Mouse (Mus musculus) C2C12 (cell line): ENCODE results near the gene Depp1. TPM values are rescaled to one million over a fixed set of nuclear protein-coding genes. Genes with fewer than 3 reads are reported as not detected.

Experiments
- H3K27me3 ChIP-seq: one replicate; pipeline ENCODE4 v1.6.1; 2011; ENCODE audit not compliant: control insufficient read depth, insufficient read depth, insufficient read length
- H3K36me3 ChIP-seq: one replicate; pipeline ENCODE4 v1.6.1; 2011; ENCODE audit not compliant: control insufficient read depth, insufficient read depth
- H3K4me3 ChIP-seq: one replicate; pipeline ENCODE4 v1.5.1; 2011; ENCODE audit warnings: mild to moderate bottlenecking, control low read depth; ENCODE audit not compliant: poor library complexity, insufficient read depth, severe bottlenecking
- H3K79me2 ChIP-seq: one replicate; pipeline ENCODE4 v1.6.1; 2011; ENCODE audit not compliant: control insufficient read depth, insufficient read depth
- H3K79me3 ChIP-seq: one replicate; pipeline ENCODE4 v1.6.1; 2011; ENCODE audit warnings: low read depth, control low read depth
- H3ac ChIP-seq: one replicate; pipeline ENCODE3; 2011; ENCODE audit warnings: low read depth; ENCODE audit not compliant: control insufficient read depth, insufficient read length
- CEBPB ChIP-seq: IDR thresholded peaks from one replicate; pipeline ENCODE4 v1.6.1; 2011; ENCODE audit warnings: low read depth, mild to moderate bottlenecking, control low read depth, moderate library complexity
- CTCF ChIP-seq: IDR thresholded peaks from one replicate; pipeline ENCODE4 v1.5.1; 2011; ENCODE audit not compliant: control insufficient read depth, insufficient read depth, insufficient read length
- FOSL1 ChIP-seq: IDR thresholded peaks from one replicate; pipeline ENCODE4 v1.8.0; 2011; ENCODE audit warnings: mild to moderate bottlenecking, low read length; ENCODE audit not compliant: poor library complexity, insufficient read depth, severe bottlenecking
- MAX ChIP-seq: IDR thresholded peaks from one replicate; pipeline ENCODE4 v1.6.1; 2011; ENCODE audit warnings: mild to moderate bottlenecking, control low read depth
- MYOD1 ChIP-seq: IDR thresholded peaks from one replicate; pipeline ENCODE4 v1.6.1; 2011; ENCODE audit warnings: low read depth; ENCODE audit not compliant: control insufficient read depth, insufficient read length
- MYOG ChIP-seq: IDR thresholded peaks from one replicate; pipeline ENCODE4 v1.6.1; 2011; ENCODE audit not compliant: control insufficient read depth, insufficient read length; ENCODE audit errors: extremely low read depth
- USF1 ChIP-seq: IDR thresholded peaks from one replicate; pipeline ENCODE4 v1.6.1; 2011; ENCODE audit warnings: low read depth, mild to moderate bottlenecking, control low read depth, moderate library complexity
- polyA plus RNA-seq: library from polyadenylated mRNA; unstranded; fragments of >200 nt; fragmentation: generic; extraction: Trizol; gene quantifications from one replicate; pipeline ENCODE4 v1.2.1, GENCODE M21; 2012; ENCODE audit warnings: missing spikeins

Gene Depp1
- polyA plus RNA-seq, 1 experiment, result 0.46 TPM

GRCm38 (mm10) chr6:116672349-116672748 lies 21.9 kb downstream of the Depp1 start:
- Histone ChIP-seq H3ac (no peak overlapping the region), H3K79me2 (no peaks in the 10 kb centered on the region), H3K36me3 (no peaks in the 10 kb centered on the region), H3K27me3 (no peaks in the 10 kb centered on the region), H3K4me3 (no peak overlapping the region), H3K79me3 (no peaks in the 10 kb centered on the region)
- no peak for TF ChIP-seq MAX
- no peak for TF ChIP-seq MYOD1
- no peak for TF ChIP-seq USF1
- TF ChIP-seq CTCF, result no peak
- no peak for TF ChIP-seq CEBPB
- no peak for TF ChIP-seq FOSL1
- TF ChIP-seq MYOG, result no peak

- no peak within 1 kb of the TSS for H3ac ChIP-seq
- no peaks in the 10 kb centered on the region for H3K79me3 ChIP-seq
- no peaks in the 10 kb centered on the region for H3K36me3 ChIP-seq
- TF ChIP-seq CTCF, result no peak
- no peak for TF ChIP-seq MYOD1
- TF ChIP-seq FOSL1, result no peak
- TF ChIP-seq CEBPB, result no peak
- TF ChIP-seq USF1, result no peak
- no peak for TF ChIP-seq MAX
- TF ChIP-seq MYOG, result no peak
- H3K79me2 ChIP-seq, result no peaks in the 10 kb centered on the region
- H3K4me3 ChIP-seq, result no peak within 1 kb of the TSS
- no peaks in the 10 kb centered on the region for H3K27me3 ChIP-seq
These were observed 23.3 kb downstream of the Depp1 start, which contains the start of gene Rassf4 for GRCm38 (mm10) chr6:116673471-116674282. Gene Rassf4, minus strand, starts transcription at chr6:116673952.

- Histone ChIP-seq H3K27me3 (no peaks in the 10 kb centered on the region), H3K36me3 (no peaks in the 10 kb centered on the region), H3ac (no peak overlapping the region), H3K4me3 (no peak overlapping the region), H3K79me2 (no peaks in the 10 kb centered on the region), H3K79me3 (no peaks in the 10 kb centered on the region)
- no peak for TF ChIP-seq MYOG
- no peak for TF ChIP-seq MYOD1
- TF ChIP-seq USF1, result no peak
- no peak for TF ChIP-seq MAX
- TF ChIP-seq FOSL1, result no peak
- TF ChIP-seq CTCF, result no peak
- no peak for TF ChIP-seq CEBPB
These were observed 24.0 kb downstream of the Depp1 start for GRCm38 (mm10) chr6:116674283-116674886.

GRCm38 (mm10) chr6:116676355-116676913 lies 26.0 kb downstream of the Depp1 start:
- H3K36me3 ChIP-seq, result no peaks in the 10 kb centered on the region
- H3K27me3 ChIP-seq, result no peaks in the 10 kb centered on the region
- H3K4me3 ChIP-seq, result no peak overlapping the region
- no peak overlapping the region for H3ac ChIP-seq
- H3K79me3 ChIP-seq, result no peaks in the 10 kb centered on the region
- H3K79me2 ChIP-seq, result no peaks in the 10 kb centered on the region
- TF ChIP-seq MYOD1, result no peak
- no peak for TF ChIP-seq CTCF
- no peak for TF ChIP-seq MAX
- no peak for TF ChIP-seq USF1
- TF ChIP-seq CEBPB, result no peak

- Histone ChIP-seq H3K36me3 (no peaks in the 10 kb centered on the region), H3K79me2 (no peaks in the 10 kb centered on the region), H3ac (no peak overlapping the region), H3K27me3 (no peaks in the 10 kb centered on the region), H3K79me3 (no peaks in the 10 kb centered on the region), H3K4me3 (no peak overlapping the region)
- TF ChIP-seq CEBPB, result no peak
These were observed 26.9 kb downstream of the Depp1 start for GRCm38 (mm10) chr6:116677321-116677720.
